Mouse (Mus musculus): ENCODE measurements around the gene Clk3.

DNA sequence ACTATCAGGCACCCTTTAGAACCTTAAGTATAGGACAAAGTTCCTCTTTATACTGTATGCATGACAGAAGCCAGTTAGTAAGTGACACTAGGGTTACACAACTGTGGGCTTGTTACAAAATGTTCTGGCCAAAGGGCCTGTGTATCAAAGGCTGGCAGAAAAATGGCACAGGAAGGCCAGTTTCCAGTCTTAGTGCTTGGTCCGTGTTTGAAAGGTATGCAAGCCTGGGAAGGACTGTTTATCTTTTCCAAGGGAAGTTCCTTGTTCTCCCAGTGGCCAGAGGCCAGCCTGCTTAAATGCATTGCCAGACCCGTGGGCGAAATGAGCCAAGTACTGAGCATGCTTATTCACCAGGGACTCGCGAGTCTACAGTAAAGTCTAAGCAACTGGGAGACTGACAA, 42.3 kb downstream of the Clk3 start:
- TF ChIP-seq HCFC1 (IDR thresholded peaks at IDR 0.05; ENCODE audit: borderline replicate concordance, insufficient read depth, low read length) (no peak), ZC3H11A (IDR thresholded peaks at IDR 0.05; ENCODE audit: borderline replicate concordance, low read depth, low read length) (no peak), CHD2 (IDR thresholded peaks at IDR 0.05; ENCODE audit: low read depth, low read length) (no peak), ZNF384 (IDR thresholded peaks at IDR 0.05; ENCODE audit: low read depth, low read length) (no peak), MAFK (IDR thresholded peaks at IDR 0.05; ENCODE audit: insufficient read depth, low read depth, low read length) (no peak)

Measured in ES-E14 (cell line).